Mouse (Mus musculus): Measurements from ENCODE around the gene H2-DMa.

GRCm38 (mm10) chr17:34123518-34123917, 4.2 kb downstream of the H2-DMa start:
- TF ChIP-seq CTCF (IDR thresholded peaks at IDR 0.05; ENCODE audit: borderline replicate concordance, control insufficient read depth, extremely low read depth, insufficient read depth, low read length, poor library complexity) (no peak), POLR2A (IDR thresholded peaks at IDR 0.05; ENCODE audit: control insufficient read depth, extremely low read depth, insufficient read depth, low read length, poor library complexity) (no peak)
